Mouse (Mus musculus) cerebellum, postnatal 36 days (tissue): ENCODE measurements around the gene Etv1.

Experiments used
- DNase-seq, 2 experiments: peaks; one replicate each; pipeline ENCODE4 v3.0.0; 2021 to 2022; ENCODE audit warnings: mixed read lengths in 2 of 2

The Etv1 gene

GRCm38 (mm10) chr12:38779186-38779777 is at the start of gene Etv1:
Gene Etv1 (plus strand): TSS chr12:38779380.
- DNase-seq, result peak in 1 of 2 experiments; percentile 33

GRCm38 (mm10) chr12:38729661-38730060 is 49.5 kb upstream of the Etv1 start:
- no peak for DNase-seq

- no peak for DNase-seq
Measured at GRCm38 (mm10) chr12:38730791-38731190, 48.4 kb upstream of the Etv1 start.

- DNase-seq, result no peak
Measured at GRCm38 (mm10) chr12:38759322-38759721, 19.9 kb upstream of the Etv1 start.

GRCm38 (mm10) chr12:38777316-38777715 is 1.9 kb upstream of the Etv1 start:
- DNase-seq, result no peak

GRCm38 (mm10) chr12:38777957-38778298 is 1.3 kb upstream of the Etv1 start:
- no peak for DNase-seq

GRCm38 (mm10) chr12:38778299-38779075 is 693 bp upstream of the Etv1 start:
- DNase-seq, result peak; percentile 83 to 87

GRCm38 (mm10) chr12:38780006-38780954 is 1.1 kb downstream of the Etv1 start:
- DNase-seq, result peak; percentile 61 to 77

- DNase-seq, result peak; percentile 52 to 68
Measured at GRCm38 (mm10) chr12:38780955-38781304, 1.8 kb downstream of the Etv1 start.

GRCm38 (mm10) chr12:38781686-38782085 is 2.5 kb downstream of the Etv1 start:
- DNase-seq, result no peak

GRCm38 (mm10) chr12:38783291-38783690 is 4.1 kb downstream of the Etv1 start:
- peak; percentile 26 to 62 for DNase-seq

- DNase-seq, result no peak
Measured at GRCm38 (mm10) chr12:38784221-38784620, 5.0 kb downstream of the Etv1 start.

- peak; percentile 20 to 48 for DNase-seq
Measured at GRCm38 (mm10) chr12:38786571-38786970, 7.4 kb downstream of the Etv1 start.

- DNase-seq, result no peak
Measured at GRCm38 (mm10) chr12:38787704-38788103, 8.5 kb downstream of the Etv1 start.

- DNase-seq, result peak; percentile 33 to 62
Measured at GRCm38 (mm10) chr12:38788621-38789020, 9.4 kb downstream of the Etv1 start.

- peak in 1 of 2 experiments; percentile 12 for DNase-seq
Measured at GRCm38 (mm10) chr12:38789789-38790355, 10.7 kb downstream of the Etv1 start.

GRCm38 (mm10) chr12:38793076-38793475 is 13.9 kb downstream of the Etv1 start:
- DNase-seq, result no peak

- DNase-seq, result no peak
Measured at GRCm38 (mm10) chr12:38793697-38794096, 14.5 kb downstream of the Etv1 start.

- DNase-seq, result peak; percentile 51 to 56
Measured at GRCm38 (mm10) chr12:38807031-38807430, 27.9 kb downstream of the Etv1 start.

GRCm38 (mm10) chr12:38812392-38812791 is 33.2 kb downstream of the Etv1 start:
- DNase-seq, result no peak

- no peak for DNase-seq
Measured at GRCm38 (mm10) chr12:38814010-38814786, 35.0 kb downstream of the Etv1 start.

GRCm38 (mm10) chr12:38816235-38816634 is 37.1 kb downstream of the Etv1 start:
- no peak for DNase-seq
